Mouse (Mus musculus) ES-E14 (cell line): Measurements from ENCODE around the gene Epha7.

Experiments used
- CHD2 ChIP-seq: IDR thresholded peaks from 2 replicates; pipeline ENCODE4 v1.6.1; 2014; ENCODE audit warnings: mild to moderate bottlenecking, low read depth, low read length, inconsistent platforms
- MAFK ChIP-seq: IDR thresholded peaks from 2 replicates; pipeline ENCODE4 v1.6.1; 2014; ENCODE audit warnings: mild to moderate bottlenecking, low read depth, low read length, inconsistent platforms; ENCODE audit not compliant: insufficient read depth
- ZC3H11A ChIP-seq: IDR thresholded peaks from 2 replicates; pipeline ENCODE4 v1.6.1; 2012; ENCODE audit warnings: low read depth, mild to moderate bottlenecking, inconsistent platforms, low read length, borderline replicate concordance
- ZNF384 ChIP-seq: IDR thresholded peaks from 2 replicates; pipeline ENCODE4 v1.6.1; 2012; ENCODE audit warnings: low read depth, low read length, inconsistent platforms

DNA sequence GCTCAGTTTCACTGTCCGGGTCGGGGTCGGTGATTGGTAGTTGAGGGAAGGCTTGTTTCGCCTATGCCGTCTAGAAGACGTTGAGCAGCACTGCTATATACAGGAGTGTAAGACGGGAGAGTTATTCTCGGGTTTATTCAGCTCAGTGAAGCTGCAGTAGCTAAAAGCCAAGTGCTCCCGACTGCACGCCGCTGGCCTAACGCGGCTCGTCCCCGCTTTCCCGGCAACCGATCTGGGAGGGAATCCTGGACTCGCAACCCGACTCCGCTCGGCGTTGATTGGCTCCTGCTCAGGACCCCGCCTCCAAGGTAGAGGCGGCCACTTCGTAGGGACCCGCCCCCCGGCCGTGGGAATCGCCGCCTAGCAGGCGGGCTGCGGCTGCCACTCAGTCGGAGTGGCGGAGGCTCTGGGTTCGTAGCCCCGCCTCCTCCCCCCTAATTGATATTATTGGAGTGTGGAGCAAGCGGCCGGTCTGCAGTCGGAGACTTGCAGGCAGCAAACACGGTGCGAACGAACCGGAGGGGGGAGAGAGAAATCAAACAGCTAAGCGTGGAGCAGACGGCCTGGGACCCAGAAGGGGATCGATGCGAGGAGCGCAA, at the start of gene Epha7:
- TF ChIP-seq ZNF384, result no peak
- TF ChIP-seq MAFK, result no peak
- TF ChIP-seq ZC3H11A, result no peak
- no peak for TF ChIP-seq CHD2
